Mouse (Mus musculus): Measurements from ENCODE around the gene Trim47.

Gene Trim47

DNA sequence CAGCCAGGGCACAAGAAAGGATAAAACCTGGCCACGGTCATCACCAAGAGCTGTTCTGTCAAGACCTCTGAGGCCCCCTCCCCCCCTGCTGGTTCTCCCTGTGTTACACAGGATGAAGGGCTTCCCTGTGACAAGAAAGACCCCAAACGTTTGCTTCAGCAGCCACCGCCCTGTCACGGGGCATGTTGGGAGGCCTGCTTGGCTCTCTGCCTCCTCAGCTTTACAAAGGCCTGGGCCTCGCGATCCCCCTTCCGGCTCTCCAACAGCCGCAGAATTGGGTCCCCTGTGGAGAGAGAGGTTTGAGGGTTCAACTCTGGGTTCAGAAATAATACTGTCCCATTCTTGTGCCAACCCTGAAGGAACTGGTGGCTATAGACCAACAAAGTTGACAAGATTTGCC lies 64.5 kb downstream of the Trim47 start:
- no peak for DNase-seq (ENCODE audit: low read depth, low spot score)

DNA sequence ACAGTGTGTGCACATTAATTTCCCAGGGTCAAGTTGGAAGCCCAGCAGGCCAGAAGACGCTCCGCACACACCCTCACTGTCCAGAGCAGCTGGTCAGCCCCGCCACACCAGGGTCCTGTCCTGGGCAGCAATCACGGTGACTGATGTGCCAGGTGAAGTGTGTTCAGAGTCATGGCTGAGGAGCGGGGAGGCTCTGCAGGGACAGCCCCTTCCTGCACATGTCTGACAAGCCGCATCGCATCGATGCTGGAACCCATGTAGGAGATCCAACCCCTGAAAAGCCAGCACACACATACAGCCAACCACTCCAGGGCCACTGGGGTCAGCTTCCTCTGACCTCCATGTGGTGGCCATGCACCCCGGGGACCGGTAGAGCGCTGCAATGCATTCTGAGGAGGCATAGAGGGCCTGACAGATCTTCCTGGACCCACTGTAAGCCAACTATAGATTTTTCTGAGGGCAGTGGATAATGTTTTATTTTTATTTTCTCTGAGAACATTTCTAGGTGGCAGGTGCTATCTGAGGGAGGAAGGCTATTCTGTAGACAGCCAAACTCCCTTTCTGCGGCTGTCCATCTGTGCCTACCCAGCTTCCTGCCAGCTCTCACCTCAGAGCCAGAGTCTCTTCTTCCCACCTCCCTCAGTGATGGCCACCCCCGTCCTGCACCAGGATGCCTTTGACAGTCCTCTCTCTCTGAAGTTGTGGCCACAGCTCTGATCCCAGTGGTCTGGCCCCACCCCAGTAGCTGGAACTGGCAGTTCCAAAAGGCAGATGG lies 65.2 kb downstream of the Trim47 start:
- DNase-seq (ENCODE audit: low read depth, low spot score): no peak

DNA sequence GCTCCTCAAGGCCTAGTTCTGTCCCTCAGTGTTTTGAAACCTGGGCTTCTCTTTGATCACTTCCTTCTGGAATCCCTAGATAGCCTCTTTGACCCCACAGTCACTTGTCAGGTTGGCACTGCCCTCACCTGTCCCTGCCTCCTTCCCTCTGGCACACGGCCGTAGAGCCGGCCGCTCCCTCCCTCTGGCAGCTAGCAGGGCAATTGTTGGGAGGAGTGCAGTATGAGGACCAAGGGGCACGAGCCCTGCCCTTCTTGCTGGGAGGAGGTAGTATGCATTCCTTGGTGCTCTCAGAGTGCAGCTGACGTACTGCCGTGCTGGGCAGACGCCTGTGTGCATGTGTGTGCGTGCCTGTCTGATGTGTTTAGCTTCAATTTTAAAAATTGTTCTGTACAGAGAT lies 66.4 kb downstream of the Trim47 start:
- DNase-seq (ENCODE audit: low read depth, low spot score): no peak

DNA sequence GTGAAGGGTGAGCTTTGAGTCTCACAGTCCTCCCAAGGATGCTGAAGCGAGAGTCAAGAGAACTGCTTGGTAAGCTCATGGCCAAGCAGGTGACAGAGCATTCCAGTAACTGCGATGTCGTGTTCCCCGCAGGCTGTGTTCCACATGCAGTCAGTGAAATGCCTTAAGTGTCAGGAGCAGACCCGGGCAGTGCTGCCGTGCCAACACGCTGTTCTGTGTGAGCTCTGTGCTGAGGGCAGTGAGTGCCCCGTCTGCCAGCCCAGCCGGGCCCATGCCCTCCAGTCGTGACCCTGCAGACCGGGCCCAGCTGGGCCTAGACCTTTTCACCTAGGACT lies 67.4 kb downstream of the Trim47 start:
- no peak for DNase-seq (ENCODE audit: low read depth, low spot score)

DNA sequence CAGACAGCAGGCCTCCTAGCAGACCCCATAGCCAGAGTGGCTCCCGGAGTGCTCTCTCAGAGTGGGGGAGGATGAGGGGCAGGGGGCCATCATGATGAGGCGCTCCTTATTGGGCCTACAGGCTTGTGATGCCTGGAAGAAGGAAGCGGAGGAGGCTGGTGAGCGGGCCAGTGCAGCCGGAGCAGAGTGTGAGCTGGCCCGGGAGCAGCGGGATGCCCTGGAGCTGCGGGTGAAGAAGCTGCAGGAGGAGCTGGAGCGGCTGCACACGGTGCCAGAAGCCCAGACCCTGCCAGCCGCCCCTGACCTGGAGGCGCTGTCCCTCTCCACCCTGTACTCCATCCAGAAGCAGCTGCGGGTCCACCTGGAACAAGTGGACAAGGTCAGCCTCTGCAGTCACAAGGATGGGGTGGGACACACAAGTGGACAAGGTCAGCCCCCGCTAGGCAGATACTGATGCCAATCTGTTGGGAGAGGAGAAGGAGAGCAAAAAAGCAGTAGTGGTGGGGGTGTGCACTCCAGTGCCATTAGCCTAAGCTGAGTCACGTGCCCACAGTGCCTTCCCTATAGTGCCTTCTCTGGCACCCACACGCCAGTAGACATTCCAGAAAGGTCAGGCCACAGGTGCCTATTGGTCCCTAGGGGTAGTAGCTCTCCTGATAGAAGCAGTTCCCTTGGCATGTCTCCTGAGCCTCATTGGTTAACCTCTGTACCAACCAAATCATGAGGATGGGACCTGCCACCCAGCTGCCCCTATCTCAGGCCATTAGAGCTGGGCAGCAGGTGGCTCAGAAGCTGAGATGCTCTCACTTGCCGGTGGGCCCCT lies 67.9 kb downstream of the Trim47 start:
- no peak for DNase-seq (ENCODE audit: low read depth, low spot score)

DNA sequence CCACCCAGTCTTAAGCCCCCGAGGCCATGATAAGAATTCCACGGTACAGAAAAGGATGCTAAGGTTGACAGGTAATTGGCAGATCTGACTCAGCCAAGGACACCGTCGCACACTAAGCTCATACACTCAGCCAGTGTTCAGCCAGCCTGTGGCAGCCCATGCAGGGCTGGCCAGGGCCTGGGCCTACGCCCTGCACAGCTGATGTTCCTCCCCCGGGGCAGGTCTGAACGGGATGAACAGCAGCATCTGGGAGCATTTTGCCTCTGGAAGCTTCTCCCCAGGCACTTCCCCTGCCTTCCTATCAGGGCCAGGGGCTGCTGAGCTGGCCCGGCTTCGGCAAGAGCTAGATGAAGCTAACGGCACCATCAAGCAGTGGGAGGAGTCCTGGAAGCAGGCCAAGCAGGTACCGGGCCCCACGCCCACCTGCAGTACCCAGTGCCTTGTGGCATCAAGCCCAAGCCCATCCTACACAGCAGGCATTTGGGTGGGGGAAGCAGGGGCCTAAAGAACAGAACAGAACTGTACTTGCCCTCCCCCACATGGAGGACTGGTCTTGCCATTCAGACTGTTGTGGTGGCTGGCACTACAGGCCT lies 68.9 kb downstream of the Trim47 start:
- DNase-seq (ENCODE audit: low read depth, low spot score): no peak

DNA sequence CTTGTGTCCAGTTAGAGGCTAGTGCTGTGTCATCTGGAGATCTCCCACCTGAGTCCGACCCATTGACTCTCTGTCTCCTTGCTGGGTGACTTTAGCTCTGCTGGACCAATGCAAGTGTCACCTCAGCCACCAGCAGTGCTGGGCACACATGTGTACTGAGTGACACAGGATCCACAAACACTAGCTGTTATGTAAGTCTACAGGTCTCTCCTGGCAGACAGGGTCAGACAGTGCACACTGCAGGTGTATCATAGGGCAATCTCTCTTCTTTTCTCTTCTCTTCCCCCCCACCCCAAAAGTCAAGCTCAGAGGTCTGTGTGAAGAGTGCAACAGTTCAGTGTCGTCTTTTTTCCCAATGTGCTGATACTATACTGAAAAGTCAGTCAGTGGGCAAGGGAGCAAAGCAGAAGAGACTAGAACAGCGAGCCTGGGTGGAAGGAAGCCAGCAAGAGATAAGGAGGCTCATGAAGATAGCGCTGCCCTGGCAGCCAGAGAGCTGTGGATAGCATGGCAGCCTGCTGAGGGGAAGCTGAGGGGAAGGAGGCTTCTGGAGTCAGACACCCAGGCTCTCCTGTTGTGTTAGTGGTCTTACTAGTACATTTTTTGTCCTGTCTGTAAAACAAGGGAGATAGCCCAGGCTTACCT lies 69.7 kb downstream of the Trim47 start:
- no peak for DNase-seq (ENCODE audit: low read depth, low spot score)

DNA sequence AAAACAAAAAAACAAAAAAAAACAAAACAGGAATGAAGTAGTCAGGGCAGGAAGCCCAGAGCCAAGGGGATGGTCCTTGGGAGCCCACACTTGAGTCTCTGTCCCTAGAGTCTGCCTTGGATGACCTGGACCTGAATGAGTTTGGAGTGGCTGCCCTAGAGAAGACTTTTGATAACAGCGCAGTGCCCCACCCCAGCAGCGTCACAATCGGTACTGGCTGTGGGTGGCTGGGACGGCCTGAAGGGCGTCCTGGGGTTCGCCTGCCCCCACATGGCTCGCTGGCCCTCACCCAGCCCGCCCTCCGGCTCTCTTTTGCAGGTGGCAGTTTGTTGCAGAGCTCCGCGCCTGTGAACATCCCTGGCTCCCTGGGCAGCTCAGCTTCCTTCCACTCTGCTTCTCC lies 71.1 kb downstream of the Trim47 start:
- DNase-seq (ENCODE audit: low read depth, low spot score): no peak
